Mouse (Mus musculus) 3T3-L1 (cell line): ENCODE measurements at regions not wholly inside any gene's neighbourhood (a gene's known extent, or its start where the extent isn't known, plus 50 kb on each side); places are given as distances from the start of the nearest gene placed in this dataset.

Source experiments
- DNase-seq: peaks from one replicate; pipeline ENCODE4 v3.0.0-alpha.2; 2015; ENCODE audit warnings: low read depth, low spot score

DNA sequence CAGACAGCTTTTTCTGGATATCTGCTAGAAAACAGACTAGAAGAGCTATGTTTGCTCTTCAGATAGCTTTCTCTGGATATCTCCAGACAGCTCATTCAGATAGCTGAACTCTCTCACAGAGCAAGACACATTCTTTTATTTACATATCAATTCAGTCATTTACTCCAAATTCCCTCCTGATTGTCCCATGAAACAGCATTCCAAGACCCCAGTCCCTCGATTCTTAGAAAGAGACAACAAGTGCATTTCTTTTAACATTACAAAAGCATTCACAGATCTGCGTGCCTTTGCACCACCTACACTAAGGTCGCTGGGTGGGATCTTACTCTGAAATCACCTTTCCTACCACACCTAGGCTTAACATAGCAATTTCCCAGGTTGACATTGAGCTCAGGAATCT lies 1039.5 kb upstream of the Ddx18 start:
- no peak for DNase-seq

GRCm38 (mm10) chr1:122575954-122576353 lies 1008.2 kb upstream of the Ddx18 start:
- DNase-seq, result no peak

- DNase-seq, result no peak
Observed at GRCm38 (mm10) chr1:122551596-122551995, 983.8 kb upstream of the Ddx18 start.

DNA sequence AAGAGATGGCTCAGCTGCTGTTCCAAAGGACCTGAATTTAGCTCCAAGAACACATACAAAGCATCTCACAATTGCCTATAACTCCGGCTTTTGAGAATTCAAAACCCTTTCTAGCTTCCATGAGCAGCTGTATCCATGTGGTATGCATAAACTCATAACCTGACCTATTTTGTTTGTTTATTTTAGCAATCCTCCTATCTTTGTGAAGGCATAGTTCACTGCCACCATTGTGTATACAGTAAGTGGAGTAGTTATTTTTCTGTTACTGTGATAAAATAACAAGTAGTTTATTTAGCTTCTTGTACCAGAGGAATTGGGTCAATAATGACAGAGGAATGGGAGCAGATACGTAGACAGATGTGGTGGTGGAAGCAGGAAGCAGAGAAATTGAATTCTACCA lies 941.8 kb upstream of the Ddx18 start:
- no peak for DNase-seq

GRCm38 (mm10) chr1:122501707-122502106 lies 933.9 kb upstream of the Ddx18 start:
- no peak for DNase-seq

DNA sequence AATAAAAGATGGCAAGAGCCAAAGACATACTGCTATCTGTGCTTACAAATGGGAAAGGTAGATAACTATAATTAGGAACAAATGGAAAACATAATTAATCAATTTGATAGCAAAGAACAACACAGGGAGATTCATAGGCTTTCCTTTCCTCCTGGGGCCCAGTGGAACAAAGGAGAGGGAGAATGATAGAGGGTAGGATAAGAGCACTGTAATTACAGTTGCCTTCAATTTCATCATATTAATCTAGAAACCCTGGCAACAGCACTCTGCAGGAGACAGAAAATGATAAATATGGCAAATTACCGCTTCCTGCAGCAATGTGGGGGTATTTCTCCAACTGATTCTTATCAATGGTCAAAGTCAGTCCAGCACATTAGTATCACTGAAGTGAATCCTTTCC lies 910.2 kb upstream of the Ddx18 start:
- no peak for DNase-seq

DNA sequence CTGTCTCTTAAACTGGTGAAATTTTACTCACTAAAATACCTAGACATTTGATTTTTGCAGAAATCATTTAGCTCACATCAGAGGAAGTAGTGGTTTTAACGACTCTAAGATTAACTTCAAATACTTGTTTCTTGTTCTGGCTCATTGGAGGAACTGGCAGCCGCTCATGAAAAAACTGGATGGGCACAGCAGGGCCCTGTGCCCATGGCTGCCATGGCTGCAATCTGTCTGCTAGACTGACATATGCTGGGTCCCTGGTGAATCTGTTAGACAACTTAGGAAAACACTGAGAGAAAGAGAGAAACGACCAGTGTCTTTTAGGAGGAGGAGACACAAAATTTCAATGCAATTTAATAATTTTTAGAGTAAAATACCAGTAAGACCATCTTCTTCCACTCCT lies 896.1 kb upstream of the Ddx18 start:
- no peak for DNase-seq

DNA sequence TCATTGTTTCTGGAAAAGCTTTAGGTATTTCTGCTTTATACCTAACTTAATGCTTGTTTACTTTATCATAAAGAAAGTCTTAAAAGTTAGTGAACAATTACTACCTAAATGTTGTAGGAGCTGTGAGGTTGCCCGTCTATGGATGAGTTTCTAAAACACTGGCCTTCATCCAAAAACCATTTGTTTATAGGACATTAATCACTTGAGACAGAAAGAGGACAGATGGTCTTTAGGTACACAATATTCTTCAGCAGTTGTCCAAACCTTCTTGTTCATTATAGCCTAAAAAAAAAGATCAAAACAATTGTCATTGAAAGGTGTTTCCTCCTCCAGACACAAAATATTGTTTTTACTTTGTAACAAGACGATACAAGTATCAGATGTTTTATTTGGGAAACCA lies 891.3 kb upstream of the Ddx18 start:
- no peak for DNase-seq

DNA sequence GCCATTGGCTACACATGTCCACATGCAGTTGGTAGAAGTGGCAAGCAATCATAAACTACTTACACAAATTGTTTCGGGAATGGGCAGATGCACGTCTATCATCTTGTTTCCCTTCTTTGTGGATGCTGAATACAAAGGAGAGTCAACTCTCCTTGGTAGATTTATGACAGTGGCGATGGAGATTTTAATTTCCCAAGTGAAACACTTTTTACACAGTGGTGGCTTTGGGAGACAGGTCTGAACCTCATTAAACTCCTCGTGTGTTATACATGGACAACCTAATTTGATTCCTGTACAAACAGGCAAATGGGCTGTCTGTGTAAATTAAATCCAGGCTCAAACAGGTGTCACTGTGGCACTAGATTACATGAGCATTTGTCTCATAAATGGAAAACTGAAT lies 887.1 kb upstream of the Ddx18 start:
- no peak for DNase-seq

GRCm38 (mm10) chr1:122453617-122454016 lies 885.8 kb upstream of the Ddx18 start:
- DNase-seq, result no peak

- DNase-seq, result peak; percentile 9
Observed at GRCm38 (mm10) chr1:122439358-122439757, 871.6 kb upstream of the Ddx18 start.

- no peak for DNase-seq
Observed at GRCm38 (mm10) chr1:122423503-122423902, 855.7 kb upstream of the Ddx18 start.

DNA sequence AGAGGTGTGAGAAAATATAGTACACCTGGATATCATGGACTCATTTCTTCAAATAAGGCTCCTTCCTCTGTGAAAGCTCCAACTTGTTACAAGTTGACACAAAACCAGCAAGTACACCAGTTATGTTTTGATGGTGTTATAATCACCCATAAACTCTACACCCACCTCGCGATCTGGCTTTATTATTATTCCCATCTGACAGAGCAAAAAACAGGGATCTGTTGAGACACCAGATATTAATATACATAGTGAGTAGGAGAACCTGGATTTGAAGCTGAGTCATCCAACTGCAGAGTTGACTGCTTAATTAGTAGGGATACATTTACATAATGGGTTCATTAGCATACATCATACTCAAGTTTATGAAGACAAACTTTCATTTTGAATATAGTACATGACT lies 828.6 kb upstream of the Ddx18 start:
- DNase-seq, result no peak

GRCm38 (mm10) chr1:122393660-122394355 lies 826.0 kb upstream of the Ddx18 start:
- DNase-seq, result no peak

GRCm38 (mm10) chr1:122357015-122357414 lies 789.2 kb upstream of the Ddx18 start:
- DNase-seq, result peak; percentile 100

- DNase-seq, result peak; percentile 3
Observed at GRCm38 (mm10) chr1:122351530-122351929, 783.7 kb upstream of the Ddx18 start.

GRCm38 (mm10) chr1:122333267-122333666 lies 765.5 kb upstream of the Ddx18 start:
- DNase-seq, result no peak

GRCm38 (mm10) chr1:122328276-122328675 lies 760.5 kb upstream of the Ddx18 start:
- DNase-seq, result no peak
